Mouse (Mus musculus): ENCODE measurements around the gene Myocos.

- TF ChIP-seq CTCF (IDR thresholded peaks at IDR 0.05; ENCODE audit: extremely low read depth, insufficient read length, insufficient replicate concordance, low read depth, low read length) (no peak), POLR2A (IDR thresholded peaks at IDR 0.05; ENCODE audit: low read depth, low read length) (no peak)
Observed at GRCm38 (mm10) chr1:162597379-162598102, 60.5 kb downstream of the Myocos start.
